Mouse (Mus musculus): ENCODE data around the gene Lsm12.
"Not testable (repeated sequence)": the region's sequence is repeated elsewhere in the genome, so short reads cannot be mapped to it uniquely, and the experiment has no call there.

Gene Lsm12

GRCm38 (mm10) chr11:102184253-102184645 is 847 bp downstream of the Lsm12 start:
- DNase-seq: no peak

GRCm38 (mm10) chr11:102179836-102180235 is 5.3 kb downstream of the Lsm12 start:
- DNase-seq: no peak

GRCm38 (mm10) chr11:102168689-102169088 is 16.4 kb downstream of the Lsm12 start:
- no peak for DNase-seq

- no peak for DNase-seq
Observed at GRCm38 (mm10) chr11:102167539-102167938, 17.6 kb downstream of the Lsm12 start.

- DNase-seq: peak in 1 of 2 experiments; percentile 35
Observed at GRCm38 (mm10) chr11:102165971-102166722, 18.9 kb downstream of the Lsm12 start.

- DNase-seq: no peak
Observed at GRCm38 (mm10) chr11:102159781-102160180, 25.3 kb downstream of the Lsm12 start.

GRCm38 (mm10) chr11:102158024-102158423 is 27.1 kb downstream of the Lsm12 start:
- not testable (repeated sequence) for DNase-seq

- DNase-seq: no peak
Observed at GRCm38 (mm10) chr11:102156786-102157089, 28.4 kb downstream of the Lsm12 start.

GRCm38 (mm10) chr11:102156039-102156785 is 28.9 kb downstream of the Lsm12 start, which contains the start of gene Tmem101:
TSS of gene Tmem101 (minus strand) at chr11:102156404.
- DNase-seq: peak; percentile 90 to 93

GRCm38 (mm10) chr11:102147213-102147989 is 37.7 kb downstream of the Lsm12 start:
- no peak for DNase-seq

- DNase-seq: no peak
Observed at GRCm38 (mm10) chr11:102146531-102146930, 38.6 kb downstream of the Lsm12 start.

- DNase-seq: peak; percentile 27 to 36
Observed at GRCm38 (mm10) chr11:102146005-102146404, 39.1 kb downstream of the Lsm12 start.

GRCm38 (mm10) chr11:102145471-102146001 is 39.6 kb downstream of the Lsm12 start, which contains the start of gene Nags:
TSS of gene Nags (plus strand) at chr11:102145513.
- no peak for DNase-seq

- no peak for DNase-seq
Observed at GRCm38 (mm10) chr11:102144957-102145470, 40.1 kb downstream of the Lsm12 start.

GRCm38 (mm10) chr11:102142355-102142754 is 42.7 kb downstream of the Lsm12 start:
- peak; percentile 37 to 54 for DNase-seq

- peak; percentile 55 to 78 for DNase-seq
Observed at GRCm38 (mm10) chr11:102140508-102140907, 44.6 kb downstream of the Lsm12 start.

GRCm38 (mm10) chr11:102138447-102138740 is 46.7 kb downstream of the Lsm12 start:
- DNase-seq: peak in 1 of 2 experiments; percentile 53

GRCm38 (mm10) chr11:102137625-102138446 is 47.3 kb downstream of the Lsm12 start:
- no peak for DNase-seq

GRCm38 (mm10) chr11:102134516-102134915 is 50.6 kb downstream of the Lsm12 start:
- no peak for DNase-seq

GRCm38 (mm10) chr11:102117386-102117785 is 67.7 kb downstream of the Lsm12 start:
- no peak for DNase-seq

GRCm38 (mm10) chr11:102116241-102116640 is 68.9 kb downstream of the Lsm12 start:
- DNase-seq: no peak
